Mouse (Mus musculus) heart, embryonic 13.5 days (tissue): ENCODE measurements at regions not wholly inside any gene's neighbourhood (a gene's known extent, or its start where the extent isn't known, plus 50 kb on each side); places are given as distances from the start of the nearest gene placed in this dataset.

ENCODE experiments used
- ATAC-seq: fragments of 200-750 bp; cut with Nextera tagmentation; 2 replicates; pipeline ENCODE4 v1.8.0; 2017; ENCODE audit warnings: moderate TSS enrichment; ENCODE audit not compliant: insufficient number of reproducible peaks, low FRiP score, low TSS enrichment; ENCODE audit errors: extremely low read depth
- H3K27ac ChIP-seq: fragments of 300-500 bp; sonication (generic); replicated peaks from 2 replicates; pipeline ENCODE4 v1.5.1; 2015; ENCODE audit warnings: moderate library complexity, mild to moderate bottlenecking, inconsistent platforms
- H3K27me3 ChIP-seq: fragments of 300-500 bp; sonication (generic); replicated peaks from 2 replicates; pipeline ENCODE4 v1.6.1; 2015; ENCODE audit warnings: mild to moderate bottlenecking, inconsistent platforms
- H3K36me3 ChIP-seq: fragments of 300-500 bp; sonication (generic); 2 replicates; pipeline ENCODE4 v1.6.1; 2015; ENCODE audit warnings: mild to moderate bottlenecking, inconsistent platforms
- H3K4me1 ChIP-seq: fragments of 300-500 bp; sonication (generic); 2 replicates; pipeline ENCODE4 v1.6.1; 2015; ENCODE audit warnings: inconsistent platforms
- H3K4me2 ChIP-seq: fragments of 300-500 bp; sonication (generic); 2 replicates; pipeline ENCODE4 v1.6.1; 2015; ENCODE audit warnings: inconsistent platforms, mild to moderate bottlenecking, moderate library complexity
- H3K4me3 ChIP-seq: fragments of 300-500 bp; sonication (generic); 2 replicates; pipeline ENCODE4 v1.5.1; 2015; ENCODE audit warnings: moderate library complexity, mild to moderate bottlenecking, inconsistent platforms
- H3K9ac ChIP-seq: fragments of 300-500 bp; sonication (generic); 2 replicates; pipeline ENCODE4 v1.6.1; 2015; ENCODE audit warnings: inconsistent platforms, mild to moderate bottlenecking, moderate library complexity
- H3K9me3 ChIP-seq: fragments of 300-500 bp; sonication (generic); 2 replicates; pipeline ENCODE4 v1.6.1; 2016; ENCODE audit warnings: inconsistent platforms
- WGBS: fragments of 180-500 bp; shearing (Covaris S2); methylation state at CpG from one replicate; pipeline ENCODE4 v1.1.7; 2015; ENCODE audit warnings: mixed read lengths; 5-methylcytosine and 5-hydroxymethylcytosine counted together

- H3K9me3 ChIP-seq, result no peaks in the 10 kb centered on the region
- ATAC-seq, result no peak
- H3K36me3 ChIP-seq, result no peaks in the 10 kb centered on the region
- no peak overlapping the region for H3K27ac ChIP-seq
- peaks cover 14% of the 10 kb centered on the region; the same call in 1 of the 2 replicates for H3K27me3 ChIP-seq
- no peak overlapping the region for H3K9ac ChIP-seq
- WGBS, result 64% methylated on average over 7 of the region's 7 CpGs
- no peaks in the 10 kb centered on the region for H3K4me1 ChIP-seq
- H3K4me3 ChIP-seq, result no peak overlapping the region
- H3K4me2 ChIP-seq, result no peak overlapping the region
Observed at GRCm38 (mm10) chr7:73150436-73150835, 224.9 kb upstream of the Rgma start.

GRCm38 (mm10) chr7:73151586-73152467 is 223.5 kb upstream of the Rgma start:
- ATAC-seq, result no peak
- Histone ChIP-seq H3K4me2 (no peak overlapping the region), H3K9ac (no peak overlapping the region), H3K4me1 (no peaks in the 10 kb centered on the region), H3K27ac (no peak overlapping the region), H3K9me3 (no peaks in the 10 kb centered on the region), H3K27me3 (peaks cover 14% of the 10 kb centered on the region; the same call in 1 of the 2 replicates), H3K4me3 (no peak overlapping the region), H3K36me3 (no peaks in the 10 kb centered on the region)
- WGBS, result 72% methylated on average over 13 of the region's 15 CpGs

GRCm38 (mm10) chr7:73153668-73154067 is 221.6 kb upstream of the Rgma start:
- no peak overlapping the region for H3K27ac ChIP-seq
- H3K27me3 ChIP-seq, result peaks cover 14% of the 10 kb centered on the region; the same call in 1 of the 2 replicates
- H3K9ac ChIP-seq, result no peak overlapping the region
- H3K9me3 ChIP-seq, result no peaks in the 10 kb centered on the region
- no peaks in the 10 kb centered on the region for H3K36me3 ChIP-seq
- H3K4me1 ChIP-seq, result no peaks in the 10 kb centered on the region
- H3K4me3 ChIP-seq, result no peak overlapping the region
- 89% methylated on average over 1 of the region's 1 CpGs for WGBS
- ATAC-seq, result no peak
- H3K4me2 ChIP-seq, result no peak overlapping the region

GRCm38 (mm10) chr7:73158833-73159232 is 216.5 kb upstream of the Rgma start:
- ATAC-seq, result no peak
- no peaks in the 10 kb centered on the region for H3K9me3 ChIP-seq
- WGBS, result 90% methylated on average over 5 of the region's 5 CpGs

GRCm38 (mm10) chr7:73160968-73161367 is 214.3 kb upstream of the Rgma start:
- no peaks in the 10 kb centered on the region for H3K9me3 ChIP-seq
- no peak overlapping the region for H3K27ac ChIP-seq
- no peaks in the 10 kb centered on the region for H3K27me3 ChIP-seq
- no peak overlapping the region for H3K4me3 ChIP-seq
- no peaks in the 10 kb centered on the region for H3K36me3 ChIP-seq
- H3K4me1 ChIP-seq, result no peaks in the 10 kb centered on the region
- H3K9ac ChIP-seq, result no peak overlapping the region
- WGBS, result 73% methylated on average over 8 of the region's 8 CpGs
- no peak for ATAC-seq
- H3K4me2 ChIP-seq, result no peak overlapping the region

More at GRCm38 (mm10) chr7:73158833-73159232, 216.5 kb upstream of the Rgma start:
- H3K27me3 ChIP-seq, result no peaks in the 10 kb centered on the region
- no peaks in the 10 kb centered on the region for H3K4me1 ChIP-seq
- H3K36me3 ChIP-seq, result no peaks in the 10 kb centered on the region
- H3K9ac ChIP-seq, result no peak overlapping the region
- no peak overlapping the region for H3K4me3 ChIP-seq
- H3K27ac ChIP-seq, result no peak overlapping the region
- no peak overlapping the region for H3K4me2 ChIP-seq

- Histone ChIP-seq H3K4me2 (no peak overlapping the region), H3K9me3 (no peaks in the 10 kb centered on the region), H3K9ac (no peak overlapping the region), H3K4me3 (no peak overlapping the region), H3K27me3 (no peaks in the 10 kb centered on the region), H3K36me3 (no peaks in the 10 kb centered on the region), H3K4me1 (no peaks in the 10 kb centered on the region), H3K27ac (no peak overlapping the region)
- 56% methylated on average over 5 of the region's 5 CpGs for WGBS
- ATAC-seq, result no peak
Observed at GRCm38 (mm10) chr7:73163687-73164086, 211.6 kb upstream of the Rgma start.

- no peak for ATAC-seq
- Histone ChIP-seq H3K9ac (no peak overlapping the region), H3K36me3 (no peaks in the 10 kb centered on the region), H3K4me1 (no peaks in the 10 kb centered on the region), H3K9me3 (no peaks in the 10 kb centered on the region), H3K27ac (no peak overlapping the region), H3K27me3 (no peaks in the 10 kb centered on the region), H3K4me3 (no peak overlapping the region), H3K4me2 (no peak overlapping the region)
- 78% methylated on average over 8 of the region's 8 CpGs for WGBS
Observed at GRCm38 (mm10) chr7:73165521-73165920, 209.8 kb upstream of the Rgma start.

- Histone ChIP-seq H3K4me2 (no peak overlapping the region), H3K9ac (no peak overlapping the region), H3K4me3 (no peak overlapping the region), H3K36me3 (no peaks in the 10 kb centered on the region), H3K9me3 (no peaks in the 10 kb centered on the region), H3K27ac (no peak overlapping the region), H3K27me3 (no peaks in the 10 kb centered on the region), H3K4me1 (no peaks in the 10 kb centered on the region)
- ATAC-seq, result no peak
- 64% methylated on average over 8 of the region's 8 CpGs for WGBS
Observed at GRCm38 (mm10) chr7:73169416-73169815, 205.9 kb upstream of the Rgma start.

GRCm38 (mm10) chr7:73172615-73173014 is 202.7 kb upstream of the Rgma start:
- H3K9me3 ChIP-seq, result no peaks in the 10 kb centered on the region
- H3K9ac ChIP-seq, result no peak overlapping the region
- H3K27me3 ChIP-seq, result no peaks in the 10 kb centered on the region
- H3K4me1 ChIP-seq, result no peaks in the 10 kb centered on the region
- H3K27ac ChIP-seq, result no peak overlapping the region
- no peaks in the 10 kb centered on the region for H3K36me3 ChIP-seq
- WGBS, result 70% methylated on average over 4 of the region's 4 CpGs
- ATAC-seq, result no peak
- no peak overlapping the region for H3K4me3 ChIP-seq
- H3K4me2 ChIP-seq, result no peak overlapping the region

GRCm38 (mm10) chr7:73183761-73184160 is 191.5 kb upstream of the Rgma start:
- no peak overlapping the region for H3K4me2 ChIP-seq
- H3K36me3 ChIP-seq, result no peaks in the 10 kb centered on the region
- H3K4me3 ChIP-seq, result no peak overlapping the region
- H3K9ac ChIP-seq, result no peak overlapping the region
- H3K27me3 ChIP-seq, result peaks cover 3% of the 10 kb centered on the region; the same call in 1 of the 2 replicates
- 80% methylated on average over 8 of the region's 8 CpGs for WGBS
- no peak for ATAC-seq
- H3K9me3 ChIP-seq, result peaks cover 7% of the 10 kb centered on the region
- H3K4me1 ChIP-seq, result no peaks in the 10 kb centered on the region
- no peak overlapping the region for H3K27ac ChIP-seq

GRCm38 (mm10) chr7:73184208-73185070 is 190.9 kb upstream of the Rgma start:
- no peak overlapping the region for H3K4me3 ChIP-seq
- H3K36me3 ChIP-seq, result no peaks in the 10 kb centered on the region
- no peak overlapping the region for H3K4me2 ChIP-seq
- H3K27ac ChIP-seq, result no peak overlapping the region
- 82% methylated on average over 14 of the region's 14 CpGs for WGBS
- no peak for ATAC-seq
- peaks cover 7% of the 10 kb centered on the region for H3K9me3 ChIP-seq
- no peaks in the 10 kb centered on the region for H3K4me1 ChIP-seq
- no peak overlapping the region for H3K9ac ChIP-seq
- peaks cover 5% of the 10 kb centered on the region; the same call in 1 of the 2 replicates for H3K27me3 ChIP-seq
